Mouse (Mus musculus) heart, postnatal 0 days (tissue): ENCODE results near the gene Polg2. TPM values are rescaled to one million over a fixed set of nuclear protein-coding genes. Genes with fewer than 3 reads are reported as not detected.
A peak's percentile ranks its signal among the peaks of the same experiment; 100 is the strongest.
"Not testable (repeated sequence)": the region's sequence is repeated elsewhere in the genome, so short reads cannot be mapped to it uniquely, and the experiment has no call there.

Experiments used
- ATAC-seq: fragments of 200-750 bp; cut with Nextera tagmentation; 2 replicates; pipeline ENCODE4 v1.8.0; 2017; ENCODE audit warnings: low read depth, moderate number of reproducible peaks, moderate library complexity; ENCODE audit not compliant: insufficient read depth
- DNase-seq: peaks from one replicate; pipeline ENCODE4 v3.0.0-alpha.2; 2016; ENCODE audit warnings: low spot score
- H3K27ac ChIP-seq: fragments of 300-500 bp; sonication (generic); 2 replicates; pipeline ENCODE4 v1.5.1; 2014; ENCODE audit warnings: low read depth, mild to moderate bottlenecking
- H3K27me3 ChIP-seq: fragments of 300-500 bp; sonication (generic); 2 replicates; pipeline ENCODE4 v1.6.1; 2014; ENCODE audit warnings: low read length, mixed read lengths; ENCODE audit not compliant: control insufficient read depth, insufficient read depth
- H3K36me3 ChIP-seq: fragments of 300-500 bp; sonication (generic); replicated peaks from 2 replicates; pipeline ENCODE4 v1.6.1; 2014; ENCODE audit warnings: low read length, mixed read lengths; ENCODE audit not compliant: control insufficient read depth, insufficient read depth
- H3K4me1 ChIP-seq: fragments of 300-500 bp; sonication (generic); 2 replicates; pipeline ENCODE4 v1.6.1; 2014; ENCODE audit warnings: antibody characterized with exemption; ENCODE audit not compliant: control insufficient read depth, insufficient read depth
- H3K4me2 ChIP-seq: fragments of 300-500 bp; sonication (generic); 2 replicates; pipeline ENCODE4 v1.6.1; 2014; ENCODE audit warnings: low read depth, mild to moderate bottlenecking, low read length, moderate library complexity
- H3K4me3 ChIP-seq: fragments of 300-500 bp; sonication (generic); 2 replicates; pipeline ENCODE4 v1.5.1; 2014; ENCODE audit warnings: low read depth, low read length
- H3K9ac ChIP-seq: fragments of 300-500 bp; sonication (generic); replicated peaks from 2 replicates; pipeline ENCODE4 v1.6.1; 2014; ENCODE audit warnings: low read depth, low read length, mixed read lengths
- H3K9me3 ChIP-seq: fragments of 300-500 bp; sonication (generic); replicated peaks from 2 replicates; pipeline ENCODE4 v1.6.1; 2016; ENCODE audit warnings: low read length; ENCODE audit not compliant: control insufficient read depth
- CTCF ChIP-seq: IDR thresholded peaks from 2 replicates; pipeline ENCODE4 v1.5.1; 2016; ENCODE audit warnings: antibody characterized with exemption, control low read depth, low read depth
- EP300 ChIP-seq: IDR thresholded peaks from 2 replicates; pipeline ENCODE4 v1.6.1; 2016; ENCODE audit warnings: antibody characterized with exemption, low read depth
- WGBS: fragments of 180-500 bp; shearing (Covaris S2); extraction: QIAGEN DNeasy Blood & Tissue Kit; methylation state at CpG from one replicate; pipeline ENCODE4 v1.1.7; 2014; 5-methylcytosine and 5-hydroxymethylcytosine counted together
- polyA plus RNA-seq: library from polyadenylated mRNA; unstranded; fragments of >200 nt; fragmentation: Nextera tagmentation; extraction: Ambion mirVana; gene quantifications from 2 replicates; pipeline ENCODE4 v1.2.1, GENCODE M21; 2015
- total RNA-seq: library from RNA; depleted of rRNA; stranded (reverse); fragments of >200 nt; gene quantifications from 2 replicates; pipeline ENCODE4 v1.2.3, GENCODE M21; 2014; ENCODE audit warnings: low replicate concordance

Polg2 gene
- total and polyA plus RNA-seq, 2 experiments from 2014 or later, result 1.1 to 7.2 TPM

DNA sequence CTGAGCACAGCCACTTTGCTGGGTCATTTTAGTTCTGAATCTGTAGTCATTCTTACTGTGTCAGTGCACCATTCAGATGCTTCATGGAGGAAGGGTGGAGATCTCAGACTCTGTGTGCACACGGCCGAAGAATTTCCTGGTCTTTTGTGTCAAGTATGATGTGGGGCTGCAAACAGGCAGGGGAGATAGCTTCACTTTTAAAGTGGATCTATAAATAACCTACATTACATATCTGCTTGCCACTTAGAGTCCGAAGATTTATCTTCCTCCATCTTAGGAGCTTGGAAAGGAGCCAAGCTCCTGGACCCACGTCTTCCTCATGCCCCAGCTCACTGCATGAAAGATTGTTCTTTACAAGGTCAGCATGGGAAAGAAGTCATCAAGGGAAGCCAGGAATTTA lies 48.6 kb downstream of the Polg2 start:
- ATAC-seq, result peak; percentile 79
- Histone ChIP-seq H3K9ac (no peak overlapping the region), H3K27ac (peak overlapping the region; percentile 75), H3K4me2 (no peak overlapping the region), H3K27me3 (no peaks in the 10 kb centered on the region), H3K4me1 (peaks cover 20% of the 10 kb centered on the region; the same call in 1 of the 2 replicates), H3K36me3 (no peaks in the 10 kb centered on the region), H3K9me3 (no peaks in the 10 kb centered on the region), H3K4me3 (no peak overlapping the region)
- no peak for TF ChIP-seq CTCF
- peak; percentile 47; the same call in 1 of the 2 replicates for TF ChIP-seq EP300
- 5% methylated on average over 4 of the region's 4 CpGs for WGBS
- peak; percentile 75 for DNase-seq

DNA sequence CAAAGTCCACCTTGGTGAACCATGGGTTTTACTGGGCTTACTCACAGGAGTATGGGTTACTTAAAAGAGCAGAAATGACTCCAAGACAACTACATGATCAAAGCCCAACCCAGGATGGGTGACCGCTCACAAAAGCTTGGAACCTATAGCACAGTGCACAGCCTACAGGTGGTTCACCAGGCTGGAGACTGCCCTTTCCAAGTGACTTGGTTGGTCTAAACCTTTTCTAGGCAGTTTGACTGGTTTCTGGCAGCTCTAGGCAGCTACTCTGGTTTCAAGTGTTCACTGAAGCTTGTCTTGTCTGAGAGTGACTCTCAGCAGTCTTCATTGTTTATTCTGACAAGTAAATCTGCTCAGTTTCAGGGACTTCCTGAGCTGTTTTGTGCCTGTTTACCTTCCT lies 49.7 kb downstream of the Polg2 start:
- H3K36me3 ChIP-seq, result no peaks in the 10 kb centered on the region

DNA sequence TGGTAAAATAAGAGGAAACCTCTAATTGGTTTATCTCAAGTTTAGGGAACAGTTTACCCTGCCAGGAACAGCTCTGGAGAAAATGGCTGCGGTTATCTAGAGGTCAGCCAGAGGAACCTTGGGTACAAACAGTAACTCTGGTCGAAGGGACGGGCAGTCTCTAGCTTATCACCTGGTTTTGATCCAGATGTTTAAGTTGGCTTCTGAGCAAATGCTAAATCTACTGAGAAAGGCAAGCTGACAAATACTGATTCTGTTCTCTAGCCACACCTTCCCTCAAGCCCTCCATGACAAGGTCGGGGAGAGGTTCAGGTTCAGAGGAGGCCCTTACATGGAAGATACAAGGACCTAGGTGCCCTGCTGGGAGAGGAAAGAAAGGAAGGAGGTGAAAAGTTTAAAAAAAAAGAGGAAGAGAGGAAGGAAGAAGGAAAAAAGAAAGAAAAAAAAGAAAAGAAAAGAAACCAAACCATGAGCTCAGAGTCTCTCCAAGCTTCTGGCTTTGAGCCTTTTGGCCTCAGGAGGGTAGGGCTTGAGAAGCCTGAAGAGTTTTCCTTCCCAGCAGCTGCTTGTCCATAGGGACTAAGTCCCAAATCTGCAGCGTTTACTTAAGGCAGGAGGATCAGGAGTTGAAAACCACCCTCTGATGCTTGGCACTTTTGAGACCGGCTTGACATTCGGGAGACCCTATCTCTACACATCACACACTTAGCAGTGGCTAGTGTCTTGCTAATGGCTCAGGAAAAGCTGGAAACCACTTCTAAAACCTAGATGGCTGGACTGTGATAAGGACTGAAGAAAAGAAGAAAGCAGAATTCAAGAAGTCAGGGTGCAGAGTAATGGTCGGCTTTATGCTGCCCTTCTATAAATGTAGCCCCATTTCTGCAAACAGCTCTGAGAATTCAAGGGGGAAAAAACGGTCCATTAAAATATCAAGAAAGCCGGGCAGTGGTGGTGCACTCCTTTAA lies 50.7 kb downstream of the Polg2 start:
- H3K27me3 ChIP-seq, result no peaks in the 10 kb centered on the region
- H3K36me3 ChIP-seq, result no peaks in the 10 kb centered on the region
- H3K4me1 ChIP-seq, result peaks cover 20% of the 10 kb centered on the region; the same call in 1 of the 2 replicates
- TF ChIP-seq CTCF (no peak), EP300 (no peak)
- WGBS, result 62% methylated on average over 10 of the region's 10 CpGs
- no peak overlapping the region for H3K4me2 ChIP-seq
- H3K27ac ChIP-seq, result peak overlapping the region; percentile 60
- no peaks in the 10 kb centered on the region for H3K9me3 ChIP-seq
- ATAC-seq (peak; percentile 54), DNase-seq (peak; percentile 39)
- H3K9ac ChIP-seq, result no peak overlapping the region
- no peak overlapping the region for H3K4me3 ChIP-seq

More for the DNA sequence above, 49.7 kb downstream of the Polg2 start:
- H3K4me1 ChIP-seq, result peaks cover 20% of the 10 kb centered on the region; the same call in 1 of the 2 replicates
- H3K27ac ChIP-seq, result peak overlapping the region; percentile 75; the same call in 1 of the 2 replicates
- ATAC-seq, result no peak
- no peak for TF ChIP-seq CTCF
- no peak for TF ChIP-seq EP300
- H3K4me3 ChIP-seq, result no peak overlapping the region
- no peak overlapping the region for H3K4me2 ChIP-seq
- DNase-seq, result no peak
- no peaks in the 10 kb centered on the region for H3K27me3 ChIP-seq
- H3K9ac ChIP-seq, result no peak overlapping the region
- no peaks in the 10 kb centered on the region for H3K9me3 ChIP-seq
- WGBS, result 97% methylated on average over 1 of the region's 1 CpGs

DNA sequence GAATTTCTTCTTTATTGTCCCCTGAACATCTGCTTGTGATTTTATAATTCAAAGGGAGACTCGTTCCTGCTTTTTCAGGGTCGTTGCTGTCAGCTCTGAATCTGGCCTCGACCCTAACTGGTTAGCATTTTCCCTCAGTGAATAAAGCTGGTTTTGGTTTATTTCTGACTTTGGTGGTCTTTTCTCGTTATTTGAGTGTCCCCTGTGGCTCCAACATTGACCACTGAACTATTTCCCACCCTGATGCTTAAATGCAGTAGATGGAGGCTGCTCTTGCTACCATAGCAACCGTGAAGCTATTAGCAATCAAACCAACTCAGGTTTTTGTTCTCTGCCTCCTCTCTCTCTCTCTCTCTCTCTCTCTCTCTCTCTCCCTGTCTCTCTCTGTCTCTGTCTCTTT lies 51.4 kb downstream of the Polg2 start:
- no peak overlapping the region for H3K4me3 ChIP-seq
- ATAC-seq, result no peak
- no peak overlapping the region for H3K9ac ChIP-seq
- H3K36me3 ChIP-seq, result no peaks in the 10 kb centered on the region
- 78% methylated on average over 5 of the region's 5 CpGs for WGBS
- no peak overlapping the region for H3K4me2 ChIP-seq
- H3K4me1 ChIP-seq, result peaks cover 24% of the 10 kb centered on the region; the same call in 1 of the 2 replicates
- no peaks in the 10 kb centered on the region for H3K9me3 ChIP-seq
- no peak for DNase-seq
- no peak overlapping the region for H3K27ac ChIP-seq
- TF ChIP-seq CTCF (no peak), EP300 (no peak)
- no peaks in the 10 kb centered on the region for H3K27me3 ChIP-seq

DNA sequence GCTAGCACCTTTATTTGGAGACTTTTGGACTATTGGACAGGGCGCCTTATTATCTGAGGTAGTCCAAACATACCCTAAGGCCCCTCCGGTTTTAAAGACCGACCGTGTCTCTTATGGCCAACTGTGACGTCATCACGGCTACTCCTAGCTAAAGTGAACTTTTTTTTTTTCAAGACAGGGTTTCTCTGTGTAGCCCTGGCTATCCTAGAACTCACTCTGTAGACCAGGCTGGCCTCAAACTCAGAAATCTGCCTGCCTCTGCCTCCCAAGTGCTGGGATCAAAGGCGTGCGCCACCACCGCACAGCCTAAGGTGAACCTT lies 54.5 kb downstream of the Polg2 start:
- 88% methylated on average over 9 of the region's 9 CpGs for WGBS
- not testable (repeated sequence) for H3K36me3 ChIP-seq, H3K27ac ChIP-seq, H3K4me3 ChIP-seq, H3K27me3 ChIP-seq, H3K9ac ChIP-seq, H3K4me2 ChIP-seq, DNase-seq, ATAC-seq, H3K9me3 ChIP-seq
- H3K4me1 ChIP-seq, result 0 out of 2 replicates have a peak, but pooled peaks cover 11% of the 10 kb centered on the region
